Mouse (Mus musculus): ENCODE results near the gene Tlcd2.
A peak's percentile ranks its signal among the peaks of the same experiment; 100 is the strongest.

The Tlcd2 gene

DNA sequence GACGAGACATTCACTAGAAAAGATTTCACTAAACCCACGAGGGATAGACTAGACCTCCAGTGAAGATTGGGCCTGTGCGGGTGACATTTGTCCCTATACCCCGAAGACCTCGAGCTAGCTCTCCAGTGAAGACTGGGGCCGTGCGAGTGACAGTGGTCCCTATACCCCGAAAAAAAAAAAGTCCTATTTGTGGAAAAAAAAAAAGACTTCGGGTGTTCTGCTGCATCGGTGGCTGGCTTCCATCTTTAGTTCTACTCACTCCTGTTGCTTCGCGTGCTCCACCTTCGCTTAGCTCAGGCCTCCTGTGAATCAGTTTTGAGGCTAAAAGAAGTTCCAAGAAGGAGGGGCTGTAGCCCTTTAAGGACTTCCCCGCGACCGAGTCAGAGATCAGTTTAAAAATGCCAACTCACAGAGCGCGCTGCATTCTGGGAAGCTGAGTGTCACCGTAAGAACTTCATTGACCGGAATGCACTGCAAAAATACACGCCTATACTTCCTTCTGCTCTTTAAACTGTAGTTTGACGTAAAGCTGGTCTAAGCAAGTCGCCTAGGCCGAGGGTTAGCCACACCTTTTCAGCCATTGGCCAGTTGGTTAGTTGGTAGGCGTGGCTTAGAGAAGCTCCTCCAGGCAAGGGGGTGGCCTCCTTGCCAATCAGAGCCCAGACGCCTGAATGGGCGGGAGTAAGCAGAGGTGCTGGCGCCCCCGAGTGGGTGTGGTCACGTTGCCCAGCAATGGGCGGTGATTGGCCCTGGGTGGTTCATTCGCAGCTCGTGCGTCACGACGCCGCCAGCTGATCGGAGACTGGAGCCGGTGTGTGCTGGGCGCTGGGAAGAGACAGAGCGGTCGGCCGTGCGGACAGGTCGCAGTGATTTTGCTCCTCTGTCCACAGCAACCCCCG, at the start of gene Tlcd2:
Tlcd2 (plus strand) TSS at position 872 of the 899 bp plus-strand sequence.
- peak; percentile 98 to 99 for DNase-seq (ENCODE audit: low spot score in 2 of 2)

DNA sequence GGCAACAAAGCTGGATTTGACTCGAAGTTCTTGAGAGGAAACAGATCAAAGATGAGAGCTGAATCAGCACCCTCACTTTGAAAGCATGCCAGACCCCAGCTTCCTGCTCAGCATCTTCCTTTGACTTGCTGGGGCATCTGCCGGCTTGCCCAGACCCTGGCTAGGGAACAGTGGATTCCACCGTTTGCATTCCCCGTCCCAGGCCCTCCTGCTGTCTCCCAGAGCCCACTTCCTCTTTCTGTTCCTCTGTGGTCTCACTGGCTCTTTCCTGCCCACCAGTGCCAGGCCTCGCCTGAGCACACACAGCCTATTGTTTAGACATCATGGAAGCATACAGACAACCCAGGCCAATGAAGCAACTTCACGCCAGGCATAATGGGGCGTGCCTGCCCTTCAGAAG, 46.4 kb upstream of the Tlcd2 start:
- no peak for DNase-seq (ENCODE audit: low spot score in 2 of 2)

DNA sequence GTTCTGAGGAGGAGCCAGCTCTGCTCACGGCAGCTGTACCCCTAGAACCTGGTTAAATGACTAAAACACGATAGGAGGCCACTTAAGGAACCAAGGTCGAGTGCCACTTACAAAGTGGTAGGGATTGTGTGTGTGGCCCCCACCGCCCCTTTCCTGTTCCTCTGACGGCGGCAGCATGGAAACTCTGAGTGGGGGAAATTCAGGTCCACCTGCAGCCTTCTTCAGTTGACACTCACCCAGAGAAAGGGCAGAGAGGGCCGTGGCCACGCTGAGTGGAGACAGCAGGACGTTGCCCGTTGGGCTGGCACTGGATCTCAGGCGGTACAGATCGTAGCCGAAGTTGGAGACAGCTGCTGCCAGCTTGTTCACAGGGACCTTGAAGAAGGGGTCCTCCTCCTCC, 45.5 kb upstream of the Tlcd2 start:
- no peak for DNase-seq (ENCODE audit: low spot score in 2 of 2)

DNA sequence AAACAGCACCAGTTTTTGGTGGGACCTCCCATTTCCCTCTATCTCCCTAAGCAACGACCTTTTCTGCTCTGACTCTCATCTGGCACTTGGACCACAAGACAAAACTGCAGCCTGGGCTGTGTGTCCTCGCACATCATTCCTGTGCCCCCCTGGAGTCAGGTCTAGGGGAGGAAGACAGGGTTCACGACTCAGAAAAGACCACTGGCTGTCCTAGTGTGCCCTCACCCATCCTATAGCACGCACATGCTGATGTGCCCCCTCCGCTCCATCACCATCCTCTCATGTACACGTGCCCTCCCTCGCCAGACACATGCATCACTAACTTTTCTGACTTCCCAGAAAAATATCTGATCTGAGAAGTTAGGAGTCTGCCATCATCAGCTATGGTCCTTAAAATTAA, 41.5 kb upstream of the Tlcd2 start:
- DNase-seq (ENCODE audit: low spot score in 2 of 2) = no peak

DNA sequence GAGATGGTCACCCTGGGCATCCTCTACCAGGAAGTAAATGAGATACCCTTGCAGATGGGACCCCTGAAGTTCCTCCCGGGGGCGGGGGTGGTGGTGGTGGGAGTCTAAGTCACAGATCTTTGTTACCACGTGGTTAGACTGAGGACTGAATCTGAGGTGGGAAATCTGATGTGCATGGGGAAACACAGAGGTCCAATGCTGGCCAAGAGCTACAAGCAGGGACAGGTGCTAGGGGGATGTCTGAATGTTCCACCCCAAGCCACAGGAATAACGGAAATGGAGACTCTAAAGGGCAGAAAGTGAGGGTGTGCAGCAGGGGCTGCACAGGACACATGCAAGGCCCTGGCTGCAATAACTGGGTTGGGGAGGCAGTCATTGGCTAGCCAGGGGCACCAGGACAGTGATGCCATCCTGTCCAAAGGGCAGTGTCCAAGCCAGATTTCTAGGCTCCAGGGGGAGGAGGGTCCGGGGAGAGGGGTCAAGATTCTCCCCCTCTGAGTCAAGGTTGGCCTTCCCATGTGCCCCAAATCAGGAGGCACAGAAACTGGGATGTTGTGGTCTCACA, 40.6 kb upstream of the Tlcd2 start:
- no peak for DNase-seq (ENCODE audit: low spot score in 2 of 2)

DNA sequence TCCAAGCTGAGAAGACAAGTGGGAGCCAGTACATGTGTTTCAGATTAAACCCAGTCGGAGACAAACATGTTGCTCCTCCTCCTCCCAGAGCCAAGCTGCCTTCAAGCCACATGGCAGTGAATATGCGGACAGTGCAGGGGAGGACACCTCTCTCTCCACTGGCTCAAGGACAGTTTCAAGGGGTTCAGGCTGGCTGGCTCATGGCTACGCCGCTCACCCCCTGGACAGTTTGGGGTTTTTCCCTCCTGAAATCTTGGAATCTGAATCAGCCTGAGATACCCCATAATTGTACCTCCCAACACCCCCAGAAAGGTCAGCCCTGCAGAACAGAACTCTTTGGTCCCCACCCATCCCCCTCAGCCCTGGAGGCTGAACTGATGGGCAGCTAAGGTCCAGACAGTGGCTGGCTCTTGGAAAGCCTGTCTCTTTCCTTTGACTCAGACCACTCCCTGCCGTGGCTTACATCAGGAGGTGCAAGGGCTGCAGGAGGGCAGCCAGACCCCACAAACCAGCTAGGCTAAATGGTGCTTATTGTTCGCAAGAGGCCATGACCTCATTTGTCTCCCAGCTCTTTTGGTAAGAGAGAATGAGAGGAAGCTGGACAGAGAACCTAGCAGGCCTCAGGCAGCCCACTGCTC, 40.0 kb upstream of the Tlcd2 start:
- no peak for DNase-seq (ENCODE audit: low spot score in 2 of 2)

DNA sequence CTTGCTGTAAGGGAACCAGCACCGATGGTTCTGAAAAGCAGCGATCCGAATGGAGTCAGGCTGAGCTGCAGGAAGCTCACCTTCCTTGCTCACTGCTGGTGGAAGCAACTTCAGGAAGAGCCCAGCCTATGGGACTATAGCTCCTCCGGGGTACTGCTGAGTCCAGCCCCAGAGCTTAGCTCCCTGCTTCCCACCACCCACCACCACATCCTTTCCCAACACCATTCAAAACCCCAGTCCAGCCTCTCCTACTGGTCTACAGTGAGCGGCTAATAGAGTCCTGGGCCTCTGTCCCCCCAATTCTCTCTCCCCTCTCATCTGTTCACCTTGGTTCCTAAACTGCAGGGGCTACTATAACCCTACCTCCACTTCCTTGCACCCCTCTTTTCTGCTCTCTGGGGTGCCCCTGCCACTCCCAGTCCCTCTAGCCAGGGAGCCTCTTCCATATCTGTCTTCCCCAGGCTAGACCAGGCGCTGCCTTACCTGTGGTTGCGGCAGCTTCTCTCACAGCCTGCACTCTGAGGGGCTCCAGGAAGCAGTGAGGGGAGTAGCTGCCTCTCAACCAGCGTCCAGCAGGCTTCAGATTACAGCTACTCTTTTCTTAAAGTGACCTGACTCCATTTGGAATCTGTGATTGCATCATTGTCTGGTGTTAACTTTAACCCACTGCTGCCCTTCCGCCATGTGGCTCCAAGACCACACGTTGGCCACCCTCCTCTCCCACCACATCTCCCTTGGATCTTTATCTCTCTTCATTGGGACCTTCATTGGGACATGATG, 39.3 kb upstream of the Tlcd2 start, which contains the start of gene Serpinf1:
Serpinf1 (minus strand) TSS at position 689 of the 780 bp plus-strand sequence.
- DNase-seq (ENCODE audit: low spot score in 2 of 2) = no peak

DNA sequence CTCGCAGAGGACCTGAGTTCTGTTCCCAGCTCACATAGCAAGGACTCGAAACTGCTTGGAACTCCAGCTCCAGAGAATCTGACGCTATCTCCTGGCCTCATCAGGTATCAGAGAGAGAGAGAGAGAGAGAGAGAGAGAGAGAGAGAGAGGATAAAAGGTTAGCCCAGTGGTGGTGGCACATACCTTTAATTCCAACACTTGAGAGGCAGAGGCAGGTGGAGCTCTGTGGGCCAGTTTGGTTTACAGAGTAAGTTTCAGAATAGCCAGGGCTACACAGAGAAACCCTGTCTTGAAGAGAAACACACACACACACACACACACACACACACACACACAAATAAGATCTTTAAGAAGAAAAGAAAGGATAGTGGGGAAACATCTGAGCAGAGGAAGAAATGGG, 38.4 kb upstream of the Tlcd2 start:
- DNase-seq (ENCODE audit: low spot score in 2 of 2) = no peak

DNA sequence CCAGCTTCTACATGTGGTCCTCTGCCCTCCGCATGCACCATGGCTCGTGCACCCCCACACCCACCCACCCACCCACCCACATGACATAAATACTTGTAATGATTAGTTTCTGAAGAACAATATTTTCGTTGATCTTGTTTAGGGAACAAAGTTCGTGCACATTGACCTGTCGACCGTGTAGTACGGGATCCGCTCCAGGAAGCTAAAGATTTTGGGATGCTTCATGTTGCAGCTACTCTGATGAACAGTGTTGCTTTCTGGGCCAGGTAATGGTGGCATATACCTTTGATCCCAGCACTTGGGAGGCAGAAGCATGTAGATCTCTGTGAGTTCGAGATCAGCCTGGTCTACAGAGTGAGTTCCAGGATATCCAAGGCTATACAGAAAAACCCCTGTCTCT, 37.5 kb upstream of the Tlcd2 start:
- no peak for DNase-seq (ENCODE audit: low spot score in 2 of 2)

DNA sequence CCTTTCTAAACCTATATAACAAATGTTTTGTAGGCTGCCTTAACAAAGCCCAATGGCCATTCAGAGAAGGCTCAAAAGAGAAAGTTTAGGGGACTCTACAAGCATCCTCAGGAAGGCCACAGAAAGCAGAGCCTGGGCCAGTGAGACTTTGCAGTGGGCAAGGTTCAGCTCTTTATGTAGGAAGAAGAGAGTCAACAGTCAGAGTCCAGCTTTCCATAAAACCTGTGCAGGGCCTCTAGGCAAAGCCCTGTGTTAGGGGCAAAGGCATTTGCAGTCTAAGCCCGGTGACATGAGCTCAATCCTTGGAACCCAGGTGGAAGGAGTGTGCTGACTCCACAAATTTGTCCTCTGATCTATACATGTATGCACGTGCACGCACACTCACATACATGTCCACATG, 37.1 kb upstream of the Tlcd2 start:
- DNase-seq (ENCODE audit: low spot score in 2 of 2) = no peak

DNA sequence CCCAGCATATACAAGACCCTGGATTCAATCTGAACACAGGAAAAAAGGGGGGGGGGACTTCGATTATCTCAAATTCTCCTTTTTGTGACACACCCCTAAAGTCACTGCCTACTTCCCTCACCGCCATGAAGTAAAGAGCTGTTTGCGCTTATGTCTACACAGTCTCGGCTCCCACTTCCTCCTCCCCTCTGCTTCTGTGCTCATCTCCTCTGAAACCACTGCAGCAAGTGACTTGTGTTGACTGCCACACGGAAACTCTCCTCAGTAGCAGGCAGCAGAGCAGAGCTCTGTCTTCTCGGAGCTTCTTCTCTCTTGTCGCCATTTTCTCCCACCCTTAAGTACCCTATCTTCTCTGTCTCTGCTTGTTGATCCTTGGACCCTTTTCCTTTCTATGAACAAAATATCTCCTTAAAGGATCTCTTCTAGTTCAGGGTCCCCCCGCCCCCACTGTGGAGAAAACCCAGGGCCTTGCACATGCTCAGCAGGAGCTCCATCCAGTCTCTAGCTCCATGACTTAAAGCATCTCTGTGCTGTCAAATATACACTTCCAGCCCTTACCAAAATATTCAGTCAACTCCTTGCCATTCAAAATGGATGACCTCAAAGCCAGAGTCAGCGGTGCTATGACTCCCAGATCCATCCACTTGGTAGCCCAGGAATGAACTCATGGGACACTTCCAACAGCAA, 32.4 kb upstream of the Tlcd2 start:
- no peak for DNase-seq (ENCODE audit: low spot score in 2 of 2)

DNA sequence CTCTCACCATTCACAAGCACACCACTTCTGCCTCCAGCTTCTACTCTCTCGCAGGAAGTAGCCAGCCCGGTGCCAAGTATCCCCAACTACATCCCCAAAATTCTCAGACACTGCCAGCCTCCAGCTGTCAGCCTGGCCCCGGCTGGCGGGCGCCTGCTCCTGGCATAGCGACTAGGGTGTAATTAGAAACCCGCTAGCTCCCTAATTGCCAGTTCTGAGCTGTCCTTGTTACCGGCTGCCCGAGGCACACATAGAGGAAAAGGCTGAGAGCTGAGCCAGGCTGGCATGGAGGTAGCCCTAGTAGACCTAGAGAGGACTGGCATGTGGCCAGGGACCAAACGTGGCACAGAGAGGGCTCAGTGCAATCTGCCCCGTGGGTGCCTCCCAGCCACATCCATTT, 30.2 kb upstream of the Tlcd2 start:
- DNase-seq (ENCODE audit: low spot score in 2 of 2) = no peak

DNA sequence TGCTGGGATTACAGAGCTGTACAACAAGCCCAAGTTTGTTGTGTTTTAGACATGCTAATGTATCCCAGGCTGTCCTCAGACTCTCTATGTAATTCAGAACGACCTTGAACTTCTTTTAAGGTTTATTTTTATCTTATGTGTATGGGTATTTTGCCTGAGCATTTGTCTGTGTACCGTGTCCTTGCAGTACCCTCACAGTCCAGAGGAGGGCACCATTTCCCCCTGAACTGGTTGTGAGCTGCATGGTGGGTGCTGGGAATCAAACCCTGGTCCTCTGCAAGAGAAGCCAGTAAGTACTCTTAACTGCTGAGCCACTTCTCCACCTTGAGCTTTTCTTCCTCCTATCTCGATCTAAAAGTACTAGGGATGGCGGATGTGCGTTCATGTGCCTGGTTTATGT, 27.4 kb upstream of the Tlcd2 start:
- no peak for DNase-seq (ENCODE audit: low spot score in 2 of 2)

DNA sequence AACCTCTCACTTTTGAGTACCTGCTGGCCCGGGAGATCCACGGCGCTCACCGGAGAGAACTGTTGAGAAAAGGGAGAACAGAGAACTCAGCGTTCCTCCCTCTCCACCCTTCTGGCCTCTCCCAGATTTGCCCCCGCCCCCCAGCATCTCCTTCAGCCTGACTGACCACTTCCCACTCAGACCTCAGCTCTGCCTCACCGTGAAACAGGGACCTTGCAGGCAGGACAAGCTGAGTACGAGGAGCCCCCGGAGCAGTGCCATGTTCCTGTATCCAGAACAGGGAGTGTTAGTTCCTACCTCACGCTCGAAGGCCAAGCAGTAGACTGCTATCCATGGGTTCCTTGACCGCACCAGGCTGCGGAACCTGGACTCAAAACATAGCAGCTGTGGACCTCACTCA, 23.3 kb upstream of the Tlcd2 start:
- DNase-seq (ENCODE audit: low spot score in 2 of 2) = no peak

DNA sequence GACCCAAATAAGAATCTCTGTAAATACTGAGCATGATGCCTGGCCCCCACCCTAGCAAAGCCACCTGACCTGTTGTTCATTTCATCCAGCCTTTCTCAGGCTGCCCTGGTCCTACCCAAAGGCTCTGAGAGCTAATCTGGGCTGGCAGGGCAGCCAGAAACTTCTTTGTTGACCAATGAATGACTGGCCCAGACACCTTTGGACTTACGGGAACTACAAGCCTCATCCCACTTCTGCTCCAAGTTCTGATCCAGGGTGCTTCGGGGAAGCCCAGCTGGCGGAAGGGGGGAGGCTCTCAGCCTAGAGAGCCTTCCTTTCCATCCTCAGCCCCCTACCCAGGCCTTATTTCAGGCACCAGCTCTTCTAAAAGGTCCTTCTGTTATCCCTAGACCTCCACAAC, 22.7 kb upstream of the Tlcd2 start:
- DNase-seq (ENCODE audit: low spot score in 2 of 2) = no peak

DNA sequence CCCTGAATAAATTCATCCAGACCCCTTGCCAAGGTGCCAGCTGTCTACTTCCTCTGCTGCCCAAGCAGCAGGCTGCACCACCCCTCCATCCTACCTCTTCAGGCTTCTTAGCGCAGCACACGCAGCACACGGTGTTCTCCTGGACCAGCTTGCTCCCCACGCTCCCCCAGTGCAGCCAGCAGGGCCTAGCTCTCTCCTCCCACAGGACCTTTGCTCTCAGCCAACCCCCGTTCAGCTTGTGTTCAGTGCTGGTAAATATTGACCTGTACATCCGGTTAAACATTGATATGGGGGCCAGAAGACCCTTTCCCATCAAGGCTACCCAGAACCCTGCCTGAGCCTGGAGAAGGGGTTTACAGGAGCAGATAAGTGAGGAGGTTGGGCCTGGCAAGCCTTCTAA, 22.2 kb upstream of the Tlcd2 start, which contains the start of gene Serpinf2:
Serpinf2 (minus strand) TSS at position 229 of the 400 bp plus-strand sequence.
- no peak for DNase-seq (ENCODE audit: low spot score in 2 of 2)

DNA sequence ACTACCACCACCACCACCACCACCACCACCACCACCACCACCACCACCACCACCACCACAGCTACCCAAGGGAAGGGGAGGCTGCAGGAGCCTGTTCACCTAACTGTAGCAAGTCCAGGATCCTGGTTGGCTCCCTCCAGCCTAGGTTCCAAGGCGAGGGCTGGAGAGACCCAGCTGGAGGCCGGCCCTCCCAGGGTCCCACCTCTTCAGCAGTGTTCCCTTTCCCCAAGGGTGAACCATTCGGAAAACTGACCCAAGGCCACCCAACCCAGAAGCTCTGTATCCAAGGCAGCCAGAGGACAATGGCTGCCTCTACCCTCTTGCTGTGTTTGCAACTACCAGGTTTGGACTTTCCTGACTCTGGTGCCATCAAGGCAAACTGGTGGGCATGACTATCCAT, 21.6 kb upstream of the Tlcd2 start:
- no peak for DNase-seq (ENCODE audit: low spot score in 2 of 2)

DNA sequence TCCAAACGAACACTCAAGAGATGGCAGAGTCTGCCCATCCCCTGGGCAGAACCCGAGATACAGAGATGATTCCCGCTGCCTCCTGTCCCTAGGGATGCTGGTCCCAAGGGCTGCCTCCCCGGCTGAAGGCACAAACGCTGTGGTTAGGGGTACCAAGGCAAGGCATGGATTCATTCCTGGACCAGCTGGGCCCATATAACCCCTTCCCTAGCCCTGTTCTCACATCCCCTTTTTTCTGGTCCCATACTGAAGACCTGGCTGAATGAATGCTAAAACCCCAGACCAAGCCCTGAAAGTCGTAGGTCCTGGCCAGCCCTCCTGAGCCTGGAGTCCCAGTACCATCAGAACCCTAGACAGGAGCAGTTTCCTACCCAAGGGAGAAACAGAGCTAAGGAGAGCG, 20.5 kb upstream of the Tlcd2 start:
- no peak for DNase-seq (ENCODE audit: low spot score in 2 of 2)

DNA sequence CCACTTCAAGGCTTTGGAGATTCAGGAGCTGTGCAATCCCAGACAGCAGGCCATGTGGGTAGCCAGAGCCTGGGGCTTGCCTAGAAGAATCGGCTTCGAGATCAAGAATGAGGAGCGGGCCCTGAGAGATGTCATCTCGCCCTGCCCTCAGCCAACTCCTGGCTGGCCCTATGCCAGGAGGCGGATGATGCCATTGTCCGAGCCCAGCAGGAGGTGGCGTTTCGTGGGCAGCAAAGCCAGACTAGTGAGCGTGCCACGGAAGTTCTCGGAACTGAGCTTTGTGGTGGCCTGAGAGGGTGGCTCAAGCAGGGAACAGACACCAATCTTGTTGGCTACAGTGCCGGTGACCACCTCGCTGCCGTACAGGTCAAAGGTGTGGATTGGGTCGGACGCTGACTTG, 19.9 kb upstream of the Tlcd2 start:
- no peak for DNase-seq (ENCODE audit: low spot score in 2 of 2)

DNA sequence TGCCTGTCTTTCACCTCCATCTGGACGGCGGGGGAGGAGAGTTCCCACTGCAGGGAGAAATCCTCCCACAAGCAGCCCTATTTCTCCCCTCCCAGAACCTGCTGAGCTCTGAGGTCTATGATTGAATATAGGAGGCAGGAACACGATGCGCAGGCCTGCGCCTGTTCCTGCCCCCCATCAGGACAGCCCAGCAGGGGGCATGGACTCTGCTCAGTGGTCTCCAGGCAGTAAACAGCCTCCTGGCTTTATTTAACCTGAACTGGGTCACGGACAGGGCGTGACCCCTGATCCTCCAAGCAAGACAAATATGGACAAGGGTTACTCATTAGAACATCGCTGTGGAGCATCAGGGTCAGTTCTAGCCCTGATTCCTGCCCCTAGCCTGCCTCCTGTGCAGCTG, 17.8 kb upstream of the Tlcd2 start:
- no peak for DNase-seq (ENCODE audit: low spot score in 2 of 2)

DNA sequence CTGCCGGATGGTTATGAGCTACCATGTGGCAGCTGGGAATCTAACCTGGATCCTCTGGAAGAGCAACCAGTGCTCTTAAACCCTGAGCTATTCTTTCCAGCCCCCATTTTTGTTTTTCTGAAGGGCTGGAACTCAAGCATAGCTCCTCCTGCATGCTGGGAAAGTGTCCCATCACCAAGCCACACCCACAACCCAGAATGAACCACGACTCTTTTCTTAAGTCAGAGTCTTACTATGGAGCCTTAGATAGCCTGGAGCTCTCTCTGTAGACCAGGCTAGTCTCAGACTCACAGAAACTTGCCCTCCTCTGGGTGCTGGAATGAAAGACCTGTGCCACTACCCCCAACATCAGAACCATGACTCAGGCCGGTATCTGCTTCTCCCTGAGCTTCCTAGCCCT, 12.9 kb upstream of the Tlcd2 start:
- no peak for DNase-seq (ENCODE audit: low spot score in 2 of 2)

DNA sequence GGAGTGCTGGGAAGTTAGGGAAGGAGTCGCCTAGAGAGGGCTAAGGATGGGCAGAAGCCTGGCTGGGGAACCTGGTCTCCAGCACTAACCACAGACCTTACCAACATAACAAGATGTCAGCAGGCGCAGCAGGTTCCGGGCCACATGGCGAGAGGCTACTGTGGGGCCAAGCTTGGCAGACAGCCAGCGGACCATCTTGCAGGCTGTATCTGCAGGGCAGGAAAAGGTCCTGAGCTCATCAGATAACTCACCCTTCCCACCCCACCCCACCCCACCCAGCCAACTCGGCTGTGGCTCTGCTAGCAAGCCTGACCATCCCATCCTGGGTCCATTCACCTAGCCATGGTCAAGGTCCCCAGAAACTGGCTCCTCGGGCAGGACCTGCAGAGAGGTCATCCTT, 11.8 kb upstream of the Tlcd2 start:
- DNase-seq (ENCODE audit: low spot score in 2 of 2) = peak; percentile 88 to 92

All from spleen, postnatal 4 days (tissue).